Mouse (Mus musculus) fibroblast of lung, adult 2 months (primary cell): Measurements from ENCODE around the gene Scyl1.

ENCODE experiments used
- DNase-seq: peaks from one replicate; pipeline ENCODE4 v3.0.0-alpha.2; 2011; ENCODE audit warnings: low read depth

Scyl1 gene

GRCm38 (mm10) chr19:5742241-5742641 lies 29.0 kb downstream of the Scyl1 start:
- DNase-seq = no peak

- DNase-seq = peak; percentile 66
Measured at GRCm38 (mm10) chr19:5741641-5742240, 29.5 kb downstream of the Scyl1 start.

GRCm38 (mm10) chr19:5740320-5741317 lies 30.6 kb downstream of the Scyl1 start, which contains the start of gene Ltbp3:
Gene Ltbp3, plus strand, starts transcription at chr19:5740904.
- peak; percentile 81 for DNase-seq

- DNase-seq = no peak
Measured at GRCm38 (mm10) chr19:5739446-5739845, 31.8 kb downstream of the Scyl1 start.

- no peak for DNase-seq
Measured at GRCm38 (mm10) chr19:5734325-5734724, 36.9 kb downstream of the Scyl1 start.

GRCm38 (mm10) chr19:5731264-5731978 lies 39.8 kb downstream of the Scyl1 start:
- DNase-seq = peak; percentile 82

GRCm38 (mm10) chr19:5730314-5731186 lies 40.7 kb downstream of the Scyl1 start:
- DNase-seq = no peak

- no peak for DNase-seq
Measured at GRCm38 (mm10) chr19:5729444-5729815, 41.8 kb downstream of the Scyl1 start, which contains the start of gene Fam89b. Gene Fam89b, minus strand, starts transcription at chr19:5729653.

- DNase-seq = no peak
Measured at GRCm38 (mm10) chr19:5728631-5729443, 42.4 kb downstream of the Scyl1 start.

GRCm38 (mm10) chr19:5727701-5728100 lies 43.5 kb downstream of the Scyl1 start:
- DNase-seq = peak; percentile 56

GRCm38 (mm10) chr19:5726961-5727578 lies 44.1 kb downstream of the Scyl1 start:
- no peak for DNase-seq

- no peak for DNase-seq
Measured at GRCm38 (mm10) chr19:5725767-5726515, 45.3 kb downstream of the Scyl1 start, which contains the start of gene Ehbp1l1. Gene Ehbp1l1, minus strand, starts transcription at chr19:5726317.

GRCm38 (mm10) chr19:5725029-5725707 lies 46.1 kb downstream of the Scyl1 start:
- DNase-seq = no peak

- peak; percentile 83 for DNase-seq
Measured at GRCm38 (mm10) chr19:5724549-5724941, 46.7 kb downstream of the Scyl1 start.

- no peak for DNase-seq
Measured at GRCm38 (mm10) chr19:5723934-5724548, 47.2 kb downstream of the Scyl1 start.

GRCm38 (mm10) chr19:5722848-5723425 lies 48.3 kb downstream of the Scyl1 start:
- no peak for DNase-seq

- no peak for DNase-seq
Measured at GRCm38 (mm10) chr19:5721233-5721632, 50.0 kb downstream of the Scyl1 start.

GRCm38 (mm10) chr19:5716955-5717354 lies 54.3 kb downstream of the Scyl1 start:
- no peak for DNase-seq
